Mouse (Mus musculus) cerebellum, postnatal 14 days (tissue): ENCODE results near the gene Tmem171.
A peak's percentile ranks its signal among the peaks of the same experiment; 100 is the strongest.

Experiments used
- DNase-seq, 2 experiments: peaks; one replicate each; pipeline ENCODE4 v3.0.0; 2021; ENCODE audit warnings: mixed read lengths in 2 of 2

The Tmem171 gene

DNA sequence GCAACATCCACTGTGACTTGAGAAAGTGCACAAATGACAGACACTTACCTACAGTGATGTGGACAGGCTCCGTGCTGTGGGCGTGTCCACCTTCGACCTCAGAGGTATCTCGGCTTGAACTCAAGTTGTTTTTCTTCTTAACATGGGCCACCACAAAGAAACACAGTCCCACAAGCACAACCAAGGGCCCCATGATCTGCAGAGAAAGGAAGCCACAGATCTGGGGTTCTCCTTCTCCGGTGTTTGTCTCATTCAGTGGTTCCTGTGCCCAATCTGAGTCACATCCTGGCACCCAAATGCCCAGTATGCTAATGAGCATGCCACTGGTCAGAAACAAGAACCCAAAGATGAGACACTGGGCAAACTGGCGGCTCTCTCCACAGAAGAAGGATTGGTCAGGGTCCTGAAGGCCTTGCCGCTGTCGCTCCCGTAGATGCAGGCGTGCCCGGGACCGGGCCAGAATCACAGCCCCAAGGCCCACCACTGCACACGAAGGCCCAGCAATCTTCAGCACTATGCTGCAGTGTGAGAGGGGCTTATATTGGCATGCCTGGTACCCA lies 2.6 kb downstream of the Tmem171 start:
- no peak for DNase-seq

DNA sequence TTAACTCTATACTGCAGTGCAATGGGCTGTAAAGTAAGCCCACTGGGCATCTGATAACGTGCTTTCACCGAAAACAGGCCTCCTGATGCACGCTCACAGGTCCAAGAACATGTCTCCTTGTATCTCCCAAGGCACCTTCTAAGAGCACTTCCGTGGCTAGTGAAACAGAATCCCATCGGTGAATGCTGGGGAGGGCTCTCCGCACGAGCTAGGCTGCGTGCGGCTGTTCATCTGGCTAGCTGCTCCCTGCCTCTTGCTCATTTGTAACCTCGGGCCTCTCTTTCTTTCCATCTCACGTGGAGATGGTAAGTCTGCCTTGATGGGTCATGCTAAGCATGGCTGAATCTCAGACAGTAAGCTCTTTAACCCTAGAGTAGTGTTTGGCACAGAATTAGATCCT lies 3.7 kb downstream of the Tmem171 start:
- DNase-seq, result no peak

DNA sequence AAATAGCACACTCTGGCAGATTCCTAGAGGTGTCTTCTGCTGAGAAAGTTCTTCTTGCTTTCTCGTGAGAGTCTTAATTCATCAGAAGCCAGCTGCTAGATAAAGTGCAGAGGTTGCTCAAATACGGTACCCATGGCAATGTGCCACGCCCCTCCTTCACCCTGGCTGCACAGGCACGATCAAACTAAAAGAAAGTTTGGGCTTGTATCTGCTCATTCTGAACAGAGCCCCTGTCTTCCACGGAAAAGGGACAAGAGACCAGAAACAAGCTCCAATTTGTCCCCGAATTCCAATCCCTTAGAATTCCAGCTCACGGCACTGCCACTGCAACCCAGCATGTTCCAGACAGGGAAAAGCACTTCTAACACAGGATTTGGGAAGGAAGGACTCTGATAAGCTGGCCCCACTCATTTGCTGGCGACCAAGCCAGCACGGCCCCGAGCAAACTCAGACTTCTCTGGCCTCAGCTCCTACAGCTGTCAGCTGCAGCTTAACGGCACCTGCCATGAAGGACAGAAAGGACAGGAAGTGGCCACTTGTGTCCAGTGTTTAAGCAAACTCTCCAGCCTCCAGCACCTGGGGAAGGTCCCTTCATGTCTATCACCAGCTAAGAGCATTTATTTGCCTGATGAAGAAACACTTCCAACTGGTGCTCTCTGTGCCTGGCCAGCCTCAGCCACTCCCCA lies 4.9 kb downstream of the Tmem171 start:
- no peak for DNase-seq

DNA sequence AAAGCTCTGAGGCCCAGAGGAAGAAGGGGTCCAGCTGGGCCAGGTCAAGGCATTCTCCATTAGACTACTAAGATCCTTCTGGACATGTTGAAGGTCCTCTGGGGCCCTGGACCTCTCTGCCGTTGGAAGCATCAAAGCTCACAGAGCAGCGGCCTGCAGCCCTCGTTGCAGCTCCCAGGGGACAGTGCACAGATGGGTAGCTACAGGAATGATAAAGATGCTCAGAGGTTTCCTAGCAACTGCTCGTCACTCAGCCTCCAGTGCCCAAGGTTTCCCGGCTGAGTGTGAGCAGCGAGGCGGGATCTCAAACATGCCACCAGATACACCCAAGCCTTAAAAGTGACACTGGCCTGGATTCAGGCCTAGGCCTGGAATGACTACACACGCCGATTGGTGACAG lies 6.7 kb downstream of the Tmem171 start:
- no peak for DNase-seq

DNA sequence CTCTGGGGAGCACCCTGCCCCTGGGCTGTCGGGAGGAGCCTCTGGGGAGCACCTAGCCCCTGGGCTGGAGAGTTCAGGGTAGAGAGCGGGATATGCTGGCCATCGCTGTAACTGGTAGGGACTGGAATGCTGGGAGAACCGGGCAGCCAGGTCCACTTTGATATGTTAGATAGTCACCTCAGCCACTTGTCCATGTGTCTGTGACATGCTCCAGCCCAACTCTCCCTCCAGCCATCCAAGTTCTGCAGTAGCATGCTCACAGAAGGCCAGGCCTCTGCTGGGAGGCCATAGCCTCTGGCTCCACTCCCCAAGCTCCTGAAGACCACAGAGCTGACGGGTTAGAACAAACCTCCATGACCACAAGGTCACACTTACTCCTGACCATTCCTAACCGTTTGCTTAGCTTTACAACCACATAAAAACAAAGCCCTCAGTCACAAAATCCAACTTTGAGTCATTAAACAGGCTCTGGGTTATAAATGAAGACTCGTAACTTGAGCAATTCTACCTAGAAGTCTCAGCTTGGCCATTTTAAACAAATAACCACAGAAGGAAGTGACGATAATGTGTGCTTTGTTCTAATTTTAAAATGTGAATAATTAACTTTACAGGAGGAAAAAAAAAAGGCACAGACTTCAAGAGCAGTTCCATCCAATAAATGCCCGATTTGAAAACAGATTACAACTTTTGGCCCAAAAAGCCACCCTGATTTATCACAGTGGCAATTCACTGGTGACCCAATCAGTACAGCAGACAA lies 10.3 kb downstream of the Tmem171 start:
- DNase-seq, result no peak

DNA sequence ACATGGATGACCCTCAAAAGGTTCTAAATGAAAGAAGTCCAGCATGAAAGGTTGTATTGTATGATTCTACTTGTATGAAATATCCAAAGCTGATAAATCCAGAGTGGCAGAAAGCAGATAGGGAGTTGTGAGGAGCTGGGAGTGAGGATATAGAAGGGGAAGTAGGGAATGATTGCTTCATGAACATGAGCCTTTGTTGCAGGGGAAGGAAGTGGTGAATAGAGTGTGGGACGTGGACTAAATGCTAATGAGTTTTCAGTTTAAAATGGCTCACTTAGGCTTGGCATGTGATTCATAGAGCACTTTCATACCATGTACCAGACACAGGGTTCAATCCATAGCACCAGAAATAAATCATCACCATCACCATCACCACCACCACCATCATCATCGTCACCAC lies 11.2 kb downstream of the Tmem171 start:
- DNase-seq, result no peak

DNA sequence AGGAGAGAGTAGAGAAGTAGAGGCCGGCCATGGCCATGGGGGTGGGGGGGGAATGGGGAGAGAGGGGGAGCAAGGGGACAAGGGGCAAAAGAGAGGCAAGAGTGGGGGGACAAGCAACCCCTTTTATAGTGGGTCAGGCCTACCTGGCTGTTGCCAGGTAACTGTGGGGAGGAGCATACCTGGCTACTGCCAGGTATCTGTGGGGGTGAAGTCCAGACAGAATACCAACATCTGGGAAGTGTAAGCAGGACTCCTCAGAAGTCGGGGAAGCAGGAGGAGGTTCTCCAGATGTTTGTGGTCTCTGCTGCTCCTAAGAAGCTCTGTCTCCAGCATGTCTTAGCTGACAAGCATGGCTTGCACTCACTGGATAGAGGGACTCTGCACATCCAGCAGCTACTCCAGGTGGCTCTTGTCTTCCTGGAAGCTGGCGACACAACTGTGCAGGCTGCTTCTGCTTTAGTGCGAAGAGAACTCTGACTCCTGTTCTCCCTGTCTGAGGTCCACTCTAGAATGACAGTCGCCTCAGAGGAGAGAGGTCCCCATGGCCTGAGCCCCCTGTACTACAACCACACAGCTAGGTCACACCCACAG lies 14.1 kb downstream of the Tmem171 start:
- DNase-seq, result no peak

DNA sequence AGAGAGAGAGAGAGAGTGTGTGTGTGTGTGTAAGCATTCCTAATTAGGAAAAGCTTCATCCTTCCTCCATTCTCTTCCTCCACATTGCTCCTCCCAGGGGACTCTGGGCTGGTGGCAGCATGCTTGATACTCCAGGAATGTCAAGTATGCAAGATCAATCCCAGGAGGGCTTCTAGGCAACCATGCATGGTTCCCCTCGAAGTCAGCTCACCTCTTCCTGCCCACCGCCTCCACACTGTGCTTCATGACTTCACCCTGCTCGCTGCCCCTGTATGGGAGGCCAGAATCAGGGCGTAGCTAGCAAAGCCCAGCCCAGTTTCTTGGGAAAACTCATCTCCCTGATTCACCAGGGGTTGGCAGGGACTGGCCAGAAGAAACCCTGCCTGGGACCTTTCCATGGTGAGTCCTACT lies 15.0 kb downstream of the Tmem171 start:
- DNase-seq, result no peak

DNA sequence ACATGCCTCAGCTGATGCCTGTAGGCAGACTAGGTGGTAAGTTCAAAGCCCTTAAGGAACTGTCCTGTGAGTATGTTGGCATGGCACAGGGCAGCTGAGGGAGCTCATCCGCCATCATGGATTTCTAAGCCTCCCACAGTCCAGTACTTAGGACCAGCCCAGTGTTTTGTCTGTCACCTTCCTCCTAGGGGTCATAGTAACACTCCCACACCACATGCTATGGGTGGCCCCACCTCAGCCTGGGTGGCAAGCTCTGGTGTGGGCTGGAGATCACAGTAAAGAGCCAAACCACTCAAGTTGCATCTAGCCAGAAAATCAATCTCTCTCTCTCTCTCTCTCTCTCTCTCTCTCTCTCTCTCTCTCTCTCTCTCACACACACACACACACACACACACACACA lies 15.4 kb downstream of the Tmem171 start:
- no peak for DNase-seq

DNA sequence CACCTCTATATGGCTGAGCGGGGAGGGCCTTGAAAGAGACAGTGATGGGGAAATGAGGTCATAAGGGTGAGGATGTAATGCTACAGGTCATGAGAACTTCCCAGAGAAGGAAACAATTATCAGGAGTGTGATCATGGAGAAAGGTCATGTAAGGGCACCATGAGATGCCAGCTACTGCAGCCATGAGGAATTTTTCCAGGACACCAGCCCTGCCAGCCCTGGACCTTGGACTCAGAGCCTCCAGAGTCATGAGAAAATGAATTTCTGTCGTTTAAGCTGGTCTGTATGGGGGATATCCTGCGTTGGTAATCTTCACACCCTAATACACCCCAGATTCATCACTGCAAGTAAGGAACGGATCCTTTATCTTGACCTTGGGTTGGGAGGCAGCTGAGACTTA lies 20.7 kb downstream of the Tmem171 start:
- no peak for DNase-seq

DNA sequence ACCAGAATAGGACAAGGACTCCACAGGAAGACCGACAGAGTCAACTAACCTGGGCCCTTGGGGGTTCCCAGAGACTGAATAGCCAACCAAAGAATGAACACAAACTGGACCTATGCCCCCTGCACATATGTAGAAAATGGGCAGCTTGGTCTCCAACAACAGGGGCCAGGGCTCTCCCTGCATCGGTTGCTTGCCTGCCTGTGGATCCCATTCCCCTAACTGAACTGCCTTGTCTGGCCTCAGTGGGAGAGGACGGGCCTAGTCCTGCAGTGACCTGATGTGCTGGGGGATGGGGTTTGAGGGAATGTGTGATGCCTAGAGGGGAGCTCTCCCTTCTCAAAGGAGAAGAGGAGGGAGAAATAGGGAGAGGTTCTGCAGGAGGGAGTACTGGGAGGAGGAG lies 25.3 kb downstream of the Tmem171 start:
- no peak for DNase-seq

DNA sequence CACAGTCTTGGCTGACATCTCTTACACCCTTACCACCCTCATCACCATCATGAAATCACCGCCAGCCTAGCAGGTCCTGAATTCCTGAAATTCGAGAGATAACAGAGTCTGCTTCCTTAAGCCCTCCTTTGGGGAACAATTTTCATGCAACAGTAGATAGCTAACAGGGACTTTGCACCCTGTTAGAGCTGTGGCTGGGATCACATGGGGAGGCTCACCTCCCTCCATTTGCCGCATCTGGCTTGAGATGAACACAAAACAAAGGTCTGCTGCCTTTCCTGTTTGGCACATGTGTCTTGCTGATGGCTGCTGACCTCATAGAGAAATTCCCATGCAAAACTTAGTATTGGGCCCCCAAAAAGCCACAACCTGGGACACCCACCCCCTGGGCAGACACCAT lies 27.3 kb downstream of the Tmem171 start:
- DNase-seq, result no peak

DNA sequence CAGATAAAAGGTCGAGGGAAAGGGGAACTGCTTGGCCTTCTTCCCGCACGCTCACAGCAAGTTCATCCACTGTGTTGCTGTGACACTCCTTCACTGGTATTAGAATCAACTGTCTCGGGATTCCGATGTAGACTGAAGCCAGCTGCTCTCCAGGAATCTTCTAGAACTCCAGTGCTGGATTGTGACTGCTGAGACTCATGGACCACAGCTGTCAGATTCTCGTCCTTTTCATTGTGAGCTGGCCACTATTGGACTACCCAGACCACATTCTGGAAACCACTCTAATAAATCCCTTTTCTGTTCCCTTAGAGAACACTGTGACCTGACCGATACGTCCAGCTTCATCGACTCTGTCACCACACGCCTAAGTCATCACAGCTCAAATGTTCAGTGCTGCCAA lies 29.4 kb downstream of the Tmem171 start:
- DNase-seq, result no peak

DNA sequence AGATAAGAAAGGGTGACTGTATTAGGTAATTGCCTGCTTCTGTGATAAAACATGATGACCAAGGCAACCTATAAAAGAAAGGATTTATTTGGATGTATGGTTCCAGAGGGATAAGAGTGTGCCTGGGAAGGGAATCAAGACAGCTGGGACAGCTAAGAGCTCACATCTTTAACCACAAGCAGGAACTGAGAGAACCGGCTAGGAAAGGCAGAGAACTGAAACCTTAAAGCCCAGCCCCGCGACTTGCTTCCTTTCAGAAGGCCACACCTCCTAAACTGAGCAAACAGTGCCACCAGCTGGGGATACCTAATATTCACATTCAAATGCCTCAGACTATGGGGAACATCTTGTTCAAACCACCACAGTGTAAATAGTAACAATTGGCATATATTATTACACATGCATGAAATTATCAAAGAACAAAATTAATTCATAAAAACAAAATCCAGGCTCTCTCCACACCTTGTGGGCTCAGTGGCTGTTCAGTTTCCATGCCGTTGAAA lies 32.4 kb downstream of the Tmem171 start:
- DNase-seq, result no peak

DNA sequence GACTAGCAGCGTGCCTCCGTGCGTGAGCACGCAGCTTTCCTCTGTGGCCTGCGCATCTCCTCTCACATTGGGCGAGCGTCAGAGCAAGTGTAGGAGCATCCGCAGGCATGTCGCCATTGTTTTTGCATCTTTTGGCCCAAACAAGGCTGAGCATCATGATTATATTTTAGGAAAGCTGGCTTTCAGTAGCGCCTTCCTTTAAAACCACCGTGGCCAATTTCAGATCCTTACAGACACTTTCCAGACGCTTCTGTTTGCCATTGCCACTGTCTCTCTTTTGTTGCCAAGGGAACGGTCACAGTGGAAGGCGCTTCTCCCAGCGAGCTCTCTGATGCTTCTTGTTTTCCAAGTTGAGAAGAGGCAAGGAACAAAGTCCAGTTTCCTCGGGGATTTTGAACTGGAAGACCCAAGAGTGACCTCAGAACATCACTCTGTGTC lies 38.6 kb downstream of the Tmem171 start:
- no peak for DNase-seq

DNA sequence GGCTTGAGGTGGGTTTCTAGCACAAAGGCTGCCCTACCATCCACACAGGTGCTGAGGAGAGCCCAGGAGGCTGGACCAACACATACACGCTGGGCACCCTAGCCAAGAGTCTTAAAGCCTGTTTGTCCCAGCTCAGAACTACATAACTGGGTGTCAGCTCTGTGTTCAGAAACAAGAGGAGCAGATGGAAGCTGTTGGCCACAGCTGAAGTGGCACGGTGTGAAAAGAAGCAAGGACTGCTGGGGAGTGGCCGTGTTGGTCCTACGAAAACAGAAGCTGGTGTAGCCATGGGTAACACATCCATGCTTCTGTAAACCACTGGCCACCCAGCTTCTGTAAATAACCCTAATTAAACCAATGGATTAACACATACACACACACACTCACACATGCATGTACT lies 39.3 kb downstream of the Tmem171 start:
- DNase-seq, result no peak

DNA sequence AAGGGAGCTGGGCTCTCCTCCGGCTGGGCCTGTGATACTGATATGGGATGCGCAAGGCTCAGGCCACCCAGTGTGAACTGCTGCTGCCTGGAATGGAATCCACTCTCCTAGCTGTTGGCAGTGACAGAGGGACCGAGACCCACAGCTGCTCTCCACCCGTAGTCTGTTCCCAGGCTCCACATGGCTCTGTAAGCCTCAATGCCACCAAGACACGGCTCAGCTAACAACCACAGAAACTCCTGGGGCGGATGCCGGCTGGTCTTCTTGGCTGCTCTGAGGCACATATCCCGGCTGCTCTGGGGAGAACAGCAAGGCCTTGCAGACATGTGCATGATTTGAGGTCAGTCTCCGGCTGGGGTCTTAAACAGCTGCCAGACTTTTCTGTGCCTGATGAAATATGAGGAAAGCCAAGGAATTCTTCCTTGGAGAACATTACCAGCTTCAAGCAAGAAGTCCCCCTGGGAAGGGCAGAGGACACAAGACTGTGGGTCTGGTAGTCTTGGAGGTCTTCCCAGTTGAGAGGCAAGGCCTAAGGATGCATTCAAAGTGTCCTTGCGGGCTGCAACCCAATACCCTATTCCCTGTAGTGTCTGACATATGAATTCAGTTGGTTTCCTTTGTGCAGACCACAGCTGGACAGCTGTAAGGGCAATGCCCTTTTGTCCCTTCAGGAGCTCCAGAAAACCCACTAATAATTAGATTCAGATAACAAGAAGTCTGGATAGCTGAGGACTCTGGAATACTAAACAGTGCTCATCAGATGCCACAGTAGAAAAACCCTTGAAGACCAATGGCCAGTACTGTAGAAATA lies 40.3 kb downstream of the Tmem171 start:
- peak; percentile 49 to 53 for DNase-seq

DNA sequence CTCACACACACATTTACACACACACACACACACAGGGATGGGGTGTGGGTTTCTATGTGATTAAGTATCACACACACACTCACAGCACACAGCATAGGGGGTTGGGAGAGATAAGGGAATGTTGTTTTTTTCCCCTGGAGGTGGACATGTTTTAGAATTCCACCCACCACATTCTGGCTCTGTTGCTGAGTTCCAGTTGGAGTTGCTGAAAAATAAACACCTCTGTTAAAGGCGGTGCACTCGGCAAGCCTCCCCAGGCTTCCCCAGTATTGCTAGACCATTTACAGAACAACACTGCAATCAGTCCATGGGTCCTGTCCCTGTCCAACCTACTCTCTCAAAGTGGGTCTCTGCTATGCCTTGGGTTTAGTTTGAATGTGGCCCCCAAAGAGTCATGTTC lies 42.4 kb downstream of the Tmem171 start:
- DNase-seq, result no peak

DNA sequence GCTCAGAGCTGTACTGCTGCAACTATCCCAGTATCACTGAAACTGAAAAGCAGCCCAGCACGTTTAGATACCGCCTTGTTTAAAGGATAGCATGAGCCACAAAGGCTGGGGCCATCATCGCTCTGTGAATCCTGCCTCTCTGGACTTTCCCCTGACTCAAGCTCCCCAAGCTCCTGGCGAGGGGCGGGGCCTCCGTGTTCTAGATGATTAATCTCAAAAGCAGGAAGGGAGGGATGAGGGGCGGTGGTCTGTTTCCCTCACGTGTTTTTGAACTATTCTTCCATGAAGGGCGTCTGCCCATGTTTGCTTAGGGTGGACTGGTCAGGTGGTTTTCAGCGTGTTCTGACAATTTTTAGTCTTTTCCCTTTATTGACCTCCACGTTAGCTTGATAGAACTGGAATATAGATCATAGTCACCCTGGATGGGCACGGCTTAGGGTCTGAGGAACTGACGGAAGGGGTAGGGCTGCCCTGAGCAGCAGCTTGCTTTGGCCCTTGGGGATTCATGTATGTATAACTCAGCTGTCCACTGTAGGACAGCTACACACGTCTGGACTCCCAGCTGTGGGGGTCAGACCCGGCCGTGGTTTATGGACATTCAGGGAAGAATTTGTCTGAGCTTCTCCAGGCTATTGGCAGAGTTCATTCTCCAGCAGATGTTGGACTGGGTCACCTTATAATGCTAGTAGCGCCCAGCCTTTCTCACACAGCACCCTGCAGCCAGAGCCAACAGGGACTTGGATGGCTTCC lies 43.2 kb downstream of the Tmem171 start:
- DNase-seq, result no peak

DNA sequence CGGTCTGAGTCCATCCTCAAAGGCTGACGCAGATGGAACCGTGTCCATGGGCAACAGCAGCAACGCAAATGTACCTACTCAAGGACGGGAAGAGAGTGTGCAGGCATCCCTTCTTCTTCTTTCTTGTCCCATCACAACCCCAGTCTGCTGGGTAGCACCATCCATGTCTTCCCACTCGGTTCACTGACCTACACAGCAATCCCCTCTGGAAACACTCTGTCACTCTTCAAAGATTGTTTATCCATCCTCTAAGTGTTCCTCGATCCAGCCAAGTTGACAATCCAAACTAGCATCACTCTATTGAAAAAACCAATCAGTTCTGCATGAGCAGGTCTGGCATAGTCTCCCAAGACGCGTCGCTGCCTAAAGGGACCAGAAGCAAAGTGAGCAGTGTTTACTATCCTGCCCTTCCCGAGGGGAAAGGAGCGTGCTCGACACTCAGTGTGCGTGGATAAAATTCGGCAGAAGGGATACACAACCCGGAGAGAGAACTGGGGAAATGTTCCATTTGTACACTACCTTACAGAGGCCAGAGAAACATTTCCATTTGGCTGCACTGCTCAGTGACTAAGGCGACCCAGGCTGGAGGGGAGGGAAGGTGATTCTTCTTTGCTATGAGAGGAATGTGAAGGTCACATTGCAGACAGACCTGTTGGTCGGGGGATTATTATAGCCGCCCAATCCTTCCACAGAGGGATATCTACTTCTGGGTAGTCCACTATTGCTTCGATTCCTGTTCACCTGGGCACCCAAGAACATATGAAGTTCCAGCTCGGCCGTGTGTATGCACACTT lies 46.7 kb downstream of the Tmem171 start:
- no peak for DNase-seq

DNA sequence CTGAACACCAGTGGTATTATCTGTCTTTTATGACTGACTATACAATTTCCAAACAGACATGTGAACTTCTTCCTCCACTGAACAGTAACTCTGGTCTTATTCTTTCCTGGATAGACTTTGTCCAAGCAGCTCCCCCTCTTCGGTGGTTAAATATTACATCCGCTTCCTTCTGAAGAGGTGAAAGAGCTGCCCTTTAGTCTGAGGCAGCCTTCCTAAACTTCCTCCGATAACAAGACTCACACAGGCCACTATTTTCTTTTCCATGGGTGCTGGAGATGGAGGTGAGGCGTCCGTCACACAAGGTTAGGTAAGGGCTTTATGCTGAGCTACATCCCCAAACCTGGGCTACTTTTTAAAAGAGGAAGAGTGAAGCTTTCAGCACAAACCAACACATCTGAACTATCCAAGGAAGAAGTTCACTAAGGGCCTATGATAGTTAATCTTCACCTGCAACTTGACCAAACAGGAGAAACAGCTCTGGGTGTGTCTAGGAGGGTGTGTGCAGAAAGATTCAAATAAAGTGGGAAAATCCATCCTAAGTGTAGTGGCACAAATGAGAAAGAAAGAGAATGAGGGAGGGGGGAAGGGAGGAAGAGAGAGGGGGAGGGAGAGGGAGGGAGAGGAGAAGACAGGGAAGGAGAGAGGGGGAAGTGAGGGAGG lies 56.0 kb downstream of the Tmem171 start:
- DNase-seq, result no peak
